Mouse (Mus musculus): Measurements from ENCODE around the gene Nfat5. TPM values are rescaled to one million over a fixed set of nuclear protein-coding genes. Genes with fewer than 3 reads are reported as not detected.

The Nfat5 gene
- polyA plus RNA-seq, 1 experiment from 2014 or later: 12.3 TPM

- DNase-seq (ENCODE audit: low spot score) (no peak), ATAC-seq (replicated peaks; ENCODE audit: low FRiP score, low TSS enrichment, low read depth) (no peak)
- H3K9me3 ChIP-seq (ENCODE audit: control insufficient read depth, low read length): no peaks in the 10 kb centered on the region
- H3K27ac ChIP-seq (ENCODE audit: low read depth): no peak overlapping the region
- peaks cover 8% of the 10 kb centered on the region for H3K36me3 ChIP-seq (ENCODE audit: control insufficient read depth, insufficient read depth, low read length)
- H3K4me2 ChIP-seq (ENCODE audit: low read length): no peak overlapping the region
- WGBS: 32% methylated on average over 5 of the region's 5 CpGs
- H3K9ac ChIP-seq (ENCODE audit: low read length): no peak overlapping the region
- no peak overlapping the region for H3K4me3 ChIP-seq (ENCODE audit: low read depth, low read length)
- no peaks in the 10 kb centered on the region; the same call in 1 of the 2 replicates for H3K4me1 ChIP-seq (replicated peaks; ENCODE audit: control insufficient read depth, insufficient read depth, low read length)
- no peaks in the 10 kb centered on the region for H3K27me3 ChIP-seq (replicated peaks; ENCODE audit: control insufficient read depth, insufficient read depth, low read length)
These were observed 91.4 kb downstream of the Nfat5 start for GRCm38 (mm10) chr8:107384651-107385050.

DNA sequence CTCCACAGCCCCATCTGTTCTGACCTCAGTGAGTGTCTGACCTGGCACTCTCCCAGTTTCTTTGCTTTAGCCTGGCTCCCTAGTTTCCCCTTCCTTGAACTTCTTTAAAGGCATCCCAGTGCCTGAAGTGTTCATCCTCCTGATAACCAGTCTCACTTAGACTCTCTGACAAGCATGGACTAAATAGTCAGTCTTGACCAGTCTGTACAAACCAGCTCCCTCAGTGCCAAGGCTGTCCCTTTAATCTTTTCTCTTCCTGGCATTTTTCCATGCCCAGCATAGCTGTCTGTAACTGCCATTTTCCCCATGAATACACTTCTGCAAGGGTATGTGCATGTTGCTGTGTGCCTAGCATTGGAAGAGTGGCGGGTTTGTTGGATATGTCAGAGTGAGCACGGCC lies 91.8 kb downstream of the Nfat5 start:
- H3K4me1 ChIP-seq (replicated peaks; ENCODE audit: control insufficient read depth, insufficient read depth, low read length): no peaks in the 10 kb centered on the region; the same call in 1 of the 2 replicates
- H3K27ac ChIP-seq (ENCODE audit: low read depth): no peak overlapping the region
- no peak overlapping the region for H3K9ac ChIP-seq (ENCODE audit: low read length)
- no peaks in the 10 kb centered on the region for H3K27me3 ChIP-seq (replicated peaks; ENCODE audit: control insufficient read depth, insufficient read depth, low read length)
- H3K4me3 ChIP-seq (ENCODE audit: low read depth, low read length): no peak overlapping the region
- H3K36me3 ChIP-seq (ENCODE audit: control insufficient read depth, insufficient read depth, low read length): peaks cover 4% of the 10 kb centered on the region
- ATAC-seq (replicated peaks; ENCODE audit: low FRiP score, low TSS enrichment, low read depth) (no peak), DNase-seq (ENCODE audit: low spot score) (no peak)
- no peaks in the 10 kb centered on the region for H3K9me3 ChIP-seq (ENCODE audit: control insufficient read depth, low read length)
- 86% methylated on average over 2 of the region's 2 CpGs for WGBS
- no peak overlapping the region for H3K4me2 ChIP-seq (ENCODE audit: low read length)

- no peaks in the 10 kb centered on the region for H3K36me3 ChIP-seq (ENCODE audit: control insufficient read depth, insufficient read depth, low read length)
- H3K27me3 ChIP-seq (replicated peaks; ENCODE audit: control insufficient read depth, insufficient read depth, low read length): no peaks in the 10 kb centered on the region
- 56% methylated on average over 5 of the region's 5 CpGs for WGBS
- H3K27ac ChIP-seq (ENCODE audit: low read depth): no peak overlapping the region
- no peaks in the 10 kb centered on the region for H3K9me3 ChIP-seq (ENCODE audit: control insufficient read depth, low read length)
- DNase-seq (ENCODE audit: low spot score): no peak
- no peak overlapping the region for H3K9ac ChIP-seq (ENCODE audit: low read length)
- no peak overlapping the region for H3K4me2 ChIP-seq (ENCODE audit: low read length)
- no peaks in the 10 kb centered on the region; the same call in 1 of the 2 replicates for H3K4me1 ChIP-seq (replicated peaks; ENCODE audit: control insufficient read depth, insufficient read depth, low read length)
- ATAC-seq (replicated peaks; ENCODE audit: low FRiP score, low TSS enrichment, low read depth): no peak
- no peak overlapping the region for H3K4me3 ChIP-seq (ENCODE audit: low read depth, low read length)
These were observed 92.9 kb downstream of the Nfat5 start for GRCm38 (mm10) chr8:107386171-107386570.

DNA sequence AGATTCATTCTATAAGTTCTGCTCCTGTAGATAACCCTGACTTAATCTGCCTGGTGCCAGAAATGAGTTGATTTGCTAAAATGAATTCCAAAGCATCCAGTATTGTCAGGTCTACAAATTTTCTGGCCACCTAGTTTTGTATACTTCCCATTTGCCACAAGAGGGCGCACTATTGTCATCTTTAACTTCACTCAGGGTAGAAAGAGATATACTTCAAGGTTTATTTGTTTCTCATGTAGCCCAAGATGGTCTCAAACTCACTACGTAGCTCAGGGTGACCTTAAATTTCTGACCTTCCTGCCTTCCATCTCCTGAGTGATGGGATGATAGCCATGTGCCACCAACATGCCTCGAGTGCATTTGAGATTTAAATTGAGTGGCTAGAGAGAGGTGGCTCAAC lies 93.4 kb downstream of the Nfat5 start:
- H3K9ac ChIP-seq (ENCODE audit: low read length): no peak overlapping the region
- H3K9me3 ChIP-seq (ENCODE audit: control insufficient read depth, low read length): no peaks in the 10 kb centered on the region
- DNase-seq (ENCODE audit: low spot score): no peak

GRCm38 (mm10) chr8:107387861-107388260 lies 94.6 kb downstream of the Nfat5 start:
- Histone ChIP-seq H3K4me2 (ENCODE audit: low read length) (no peak overlapping the region), H3K4me3 (ENCODE audit: low read depth, low read length) (no peak overlapping the region), H3K9me3 (ENCODE audit: control insufficient read depth, low read length) (no peaks in the 10 kb centered on the region), H3K27ac (ENCODE audit: low read depth) (no peak overlapping the region), H3K27me3 (replicated peaks; ENCODE audit: control insufficient read depth, insufficient read depth, low read length) (no peaks in the 10 kb centered on the region), H3K9ac (ENCODE audit: low read length) (no peak overlapping the region), H3K36me3 (ENCODE audit: control insufficient read depth, insufficient read depth, low read length) (no peaks in the 10 kb centered on the region), H3K4me1 (replicated peaks; ENCODE audit: control insufficient read depth, insufficient read depth, low read length) (no peaks in the 10 kb centered on the region; the same call in 1 of the 2 replicates)
- DNase-seq (ENCODE audit: low spot score): no peak
- 71% methylated on average over 5 of the region's 5 CpGs for WGBS
- no peak for ATAC-seq (replicated peaks; ENCODE audit: low FRiP score, low TSS enrichment, low read depth)

More for the DNA sequence above, 93.4 kb downstream of the Nfat5 start:
- 29% methylated on average over 3 of the region's 3 CpGs for whole genome bisulfite sequencing
- Histone ChIP-seq H3K27me3 (replicated peaks; ENCODE audit: control insufficient read depth, insufficient read depth, low read length) (no peaks in the 10 kb centered on the region), H3K4me2 (ENCODE audit: low read length) (no peak overlapping the region), H3K4me3 (ENCODE audit: low read depth, low read length) (no peak overlapping the region), H3K36me3 (ENCODE audit: control insufficient read depth, insufficient read depth, low read length) (no peaks in the 10 kb centered on the region), H3K4me1 (replicated peaks; ENCODE audit: control insufficient read depth, insufficient read depth, low read length) (no peaks in the 10 kb centered on the region; the same call in 1 of the 2 replicates), H3K27ac (ENCODE audit: low read depth) (no peak overlapping the region)
- no peak for ATAC-seq (replicated peaks; ENCODE audit: low FRiP score, low TSS enrichment, low read depth)

- no peak overlapping the region for H3K4me3 ChIP-seq (ENCODE audit: low read depth, low read length)
- DNase-seq (ENCODE audit: low spot score): no peak
- H3K27me3 ChIP-seq (replicated peaks; ENCODE audit: control insufficient read depth, insufficient read depth, low read length): no peaks in the 10 kb centered on the region
- H3K4me2 ChIP-seq (ENCODE audit: low read length): no peak overlapping the region
- no peak overlapping the region for H3K9ac ChIP-seq (ENCODE audit: low read length)
- ATAC-seq (replicated peaks; ENCODE audit: low FRiP score, low TSS enrichment, low read depth): no peak
- H3K36me3 ChIP-seq (ENCODE audit: control insufficient read depth, insufficient read depth, low read length): no peaks in the 10 kb centered on the region
- no peaks in the 10 kb centered on the region for H3K9me3 ChIP-seq (ENCODE audit: control insufficient read depth, low read length)
- H3K27ac ChIP-seq (ENCODE audit: low read depth): no peak overlapping the region
- 74% methylated on average over 8 of the region's 8 CpGs for WGBS
- H3K4me1 ChIP-seq (replicated peaks; ENCODE audit: control insufficient read depth, insufficient read depth, low read length): no peaks in the 10 kb centered on the region; the same call in 1 of the 2 replicates
These were observed 96.3 kb downstream of the Nfat5 start for GRCm38 (mm10) chr8:107389557-107389956.

DNA sequence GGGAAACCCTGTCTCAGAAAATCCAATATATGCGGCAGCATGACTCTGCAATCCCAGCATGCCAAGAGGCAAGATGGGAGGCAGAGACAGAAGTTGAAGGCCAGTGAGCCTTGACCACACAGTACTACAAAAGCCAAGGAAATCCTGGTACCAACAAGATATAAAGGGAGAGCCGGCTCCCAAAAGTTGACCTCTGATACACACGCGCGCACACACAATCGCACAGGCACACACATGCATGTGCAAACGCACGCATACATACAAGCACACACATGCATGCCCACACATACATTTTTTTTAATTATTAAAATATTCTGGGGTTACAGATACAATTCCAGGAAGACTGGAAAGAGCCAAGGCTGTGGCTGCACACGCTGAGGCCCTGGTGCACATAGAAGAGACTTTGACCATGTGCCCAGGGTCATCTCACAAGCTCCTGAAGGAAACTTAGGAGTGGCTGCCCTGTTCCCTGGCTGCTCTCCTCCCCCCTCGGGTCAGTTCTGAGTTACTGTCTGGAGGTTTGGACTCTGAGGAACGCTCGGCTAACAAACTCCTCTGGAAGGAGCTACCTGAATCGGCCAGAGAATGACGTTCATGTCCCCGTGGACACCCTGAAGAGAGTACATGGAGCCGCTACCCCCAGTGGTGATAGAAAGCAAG lies 97.3 kb downstream of the Nfat5 start:
- Histone ChIP-seq H3K27me3 (replicated peaks; ENCODE audit: control insufficient read depth, insufficient read depth, low read length) (no peaks in the 10 kb centered on the region), H3K4me1 (replicated peaks; ENCODE audit: control insufficient read depth, insufficient read depth, low read length) (no peaks in the 10 kb centered on the region; the same call in 1 of the 2 replicates), H3K9ac (ENCODE audit: low read length) (no peak overlapping the region), H3K36me3 (ENCODE audit: control insufficient read depth, insufficient read depth, low read length) (no peaks in the 10 kb centered on the region), H3K9me3 (ENCODE audit: control insufficient read depth, low read length) (no peaks in the 10 kb centered on the region), H3K27ac (ENCODE audit: low read depth) (no peak overlapping the region), H3K4me3 (ENCODE audit: low read depth, low read length) (no peak overlapping the region), H3K4me2 (ENCODE audit: low read length) (no peak overlapping the region)
- 93% methylated on average over 16 of the region's 16 CpGs for WGBS
- no peak for ATAC-seq (replicated peaks; ENCODE audit: low FRiP score, low TSS enrichment, low read depth)
- no peak for DNase-seq (ENCODE audit: low spot score)

- Histone ChIP-seq H3K27ac (ENCODE audit: low read depth) (no peak overlapping the region), H3K4me1 (replicated peaks; ENCODE audit: control insufficient read depth, insufficient read depth, low read length) (no peaks in the 10 kb centered on the region; the same call in 1 of the 2 replicates), H3K9ac (ENCODE audit: low read length) (no peak overlapping the region), H3K9me3 (ENCODE audit: control insufficient read depth, low read length) (no peaks in the 10 kb centered on the region), H3K36me3 (ENCODE audit: control insufficient read depth, insufficient read depth, low read length) (no peaks in the 10 kb centered on the region), H3K4me2 (ENCODE audit: low read length) (no peak overlapping the region), H3K27me3 (replicated peaks; ENCODE audit: control insufficient read depth, insufficient read depth, low read length) (no peaks in the 10 kb centered on the region), H3K4me3 (ENCODE audit: low read depth, low read length) (no peak overlapping the region)
- WGBS: 72% methylated on average over 4 of the region's 4 CpGs
- no peak for ATAC-seq (replicated peaks; ENCODE audit: low FRiP score, low TSS enrichment, low read depth)
- no peak for DNase-seq (ENCODE audit: low spot score)
These were observed 97.9 kb downstream of the Nfat5 start for GRCm38 (mm10) chr8:107391136-107391516.

DNA sequence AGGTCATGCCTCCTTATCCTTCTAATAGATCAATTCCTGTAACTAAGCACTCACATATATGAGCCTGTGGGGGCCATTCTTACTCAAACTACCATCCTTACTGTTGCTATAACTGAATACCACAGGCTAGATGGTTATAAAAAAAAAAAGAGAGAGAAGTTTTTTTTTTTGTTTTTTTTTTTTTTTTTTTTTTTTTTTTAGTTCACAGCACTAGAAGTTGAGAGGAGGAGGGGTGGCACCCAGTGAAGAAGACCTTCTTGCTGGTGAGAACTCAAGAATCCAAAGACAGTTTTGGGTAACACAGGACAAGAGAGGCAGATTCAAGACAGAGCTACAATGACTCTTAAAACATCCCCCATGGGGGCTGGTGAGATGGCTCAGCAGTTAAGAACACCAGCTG lies 102.1 kb downstream of the Nfat5 start:
- no peaks in the 10 kb centered on the region for H3K36me3 ChIP-seq (ENCODE audit: control insufficient read depth, insufficient read depth, low read length)
- H3K4me1 ChIP-seq (replicated peaks; ENCODE audit: control insufficient read depth, insufficient read depth, low read length): no peaks in the 10 kb centered on the region
- ATAC-seq (replicated peaks; ENCODE audit: low FRiP score, low TSS enrichment, low read depth) (no peak), DNase-seq (ENCODE audit: low spot score) (no peak)
- no peak overlapping the region for H3K4me3 ChIP-seq (ENCODE audit: low read depth, low read length)
- no peaks in the 10 kb centered on the region for H3K27me3 ChIP-seq (replicated peaks; ENCODE audit: control insufficient read depth, insufficient read depth, low read length)
- no peak overlapping the region for H3K4me2 ChIP-seq (ENCODE audit: low read length)
- H3K9me3 ChIP-seq (ENCODE audit: control insufficient read depth, low read length): no peaks in the 10 kb centered on the region
- H3K9ac ChIP-seq (ENCODE audit: low read length): no peak overlapping the region
- H3K27ac ChIP-seq (ENCODE audit: low read depth): no peak overlapping the region
